Comparison of ENCODE assay signal across 16 mouse cellular contexts in genomic region chr13:63102848-63103585, GRCm38 (mm10).
DNase-seq lines count a peak whose midpoint lies in the region; ATAC-seq and TF ChIP-seq lines count a peak whose summit lies in the region.
"Had no signal": no experiment of that assay in that cellular context is flagged by ENCODE, and none has a peak within 500 bp of the region (broad histone marks: within the 10 kb centered on the region; RNA-seq: fewer than 3 reads in every experiment).

No protein-coding gene starts in this region.

- no peak for TF ChIP-seq CTCF in hindbrain, postnatal 0 days (IDR thresholded peaks at IDR 0.05; ENCODE audit: low read depth)

- no peaks in the 10 kb centered on the region for H3K27me3 ChIP-seq in forebrain, embryonic 16.5 days (replicated peaks; ENCODE audit: control insufficient read depth, insufficient read depth, low read length)
- H3K27me3 ChIP-seq in forebrain, embryonic 14.5 days (replicated peaks; ENCODE audit: control insufficient read depth, insufficient read depth, low read length) = 0 out of 2 replicates have a peak, but pooled peaks cover 5% of the 10 kb centered on the region
- H3K27me3 ChIP-seq in lung, embryonic 15.5 days = no peaks in the 10 kb centered on the region
- no peaks in the 10 kb centered on the region for H3K27me3 ChIP-seq in hindbrain, postnatal 0 days (ENCODE audit: insufficient read depth, low read length)
- H3K27me3 ChIP-seq: heart, embryonic 12.5 days; hindbrain, embryonic 15.5 days; liver, embryonic 13.5 days had no signal

- H3K4me2 ChIP-seq in forebrain, embryonic 16.5 days (ENCODE audit: low read length) = no peak overlapping the region
- no peak overlapping the region for H3K4me2 ChIP-seq in forebrain, embryonic 14.5 days (ENCODE audit: low read length)
- H3K4me2 ChIP-seq in lung, embryonic 15.5 days = no peak overlapping the region
- no peak overlapping the region for H3K4me2 ChIP-seq in hindbrain, postnatal 0 days (ENCODE audit: low read depth, low read length)
- H3K4me2 ChIP-seq: heart, embryonic 12.5 days; hindbrain, embryonic 15.5 days; liver, embryonic 13.5 days had no signal

- no peak overlapping the region for H3K4me3 ChIP-seq in forebrain, embryonic 16.5 days (replicated peaks; ENCODE audit: low read length)
- no peak overlapping the region for H3K4me3 ChIP-seq in forebrain, embryonic 14.5 days (ENCODE audit: low read depth, low read length)
- no peak overlapping the region for H3K4me3 ChIP-seq in lung, embryonic 15.5 days
- H3K4me3 ChIP-seq in hindbrain, postnatal 0 days (ENCODE audit: low read length) = no peak overlapping the region
- H3K4me3 ChIP-seq: forebrain, embryonic 10.5 days; heart, embryonic 12.5 days; hindbrain, embryonic 15.5 days; liver, embryonic 13.5 days had no signal

- no peaks in the 10 kb centered on the region for H3K9me3 ChIP-seq in forebrain, embryonic 16.5 days (ENCODE audit: control insufficient read depth, low read length)
- no peaks in the 10 kb centered on the region for H3K9me3 ChIP-seq in forebrain, embryonic 14.5 days (replicated peaks; ENCODE audit: control insufficient read depth, low read length)
- no peaks in the 10 kb centered on the region for H3K9me3 ChIP-seq in lung, embryonic 15.5 days
- H3K9me3 ChIP-seq in hindbrain, postnatal 0 days (ENCODE audit: low read length) = no peaks in the 10 kb centered on the region
- H3K9me3 ChIP-seq: forebrain, embryonic 10.5 days; heart, embryonic 12.5 days; hindbrain, embryonic 15.5 days; liver, embryonic 13.5 days had no signal

- no peak overlapping the region for H3K27ac ChIP-seq in forebrain, embryonic 16.5 days (ENCODE audit: low read length)
- no peak overlapping the region for H3K27ac ChIP-seq in forebrain, embryonic 14.5 days (ENCODE audit: low read depth, low read length)
- peak overlapping the region; percentile 51 for H3K27ac ChIP-seq in lung, embryonic 15.5 days
- H3K27ac ChIP-seq in hindbrain, postnatal 0 days = no peak overlapping the region
- H3K27ac ChIP-seq: forebrain, embryonic 10.5 days; hindbrain, embryonic 15.5 days; liver, embryonic 13.5 days had no signal

- H3K4me1 ChIP-seq in forebrain, embryonic 16.5 days (replicated peaks; ENCODE audit: control insufficient read depth, insufficient read depth, low read length) = 0 out of 2 replicates have a peak, but pooled peaks cover 3% of the 10 kb centered on the region
- H3K4me1 ChIP-seq in forebrain, embryonic 14.5 days (ENCODE audit: control insufficient read depth, insufficient read depth, low read length) = no peaks in the 10 kb centered on the region
- H3K4me1 ChIP-seq in lung, embryonic 15.5 days = peaks cover 23% of the 10 kb centered on the region
- H3K4me1 ChIP-seq in hindbrain, postnatal 0 days (ENCODE audit: insufficient read depth, low read length) = no peaks in the 10 kb centered on the region

- ATAC-seq in forebrain, embryonic 16.5 days = 0 out of 2 replicates have a peak, but pooled peaks have one; percentile 12
- ATAC-seq in forebrain, embryonic 14.5 days = no peak
- ATAC-seq in lung, embryonic 15.5 days (ENCODE audit: borderline replicate concordance, extremely low read depth, low FRiP score, low TSS enrichment) = peak; percentile 64
- ATAC-seq in hindbrain, postnatal 0 days = 0 out of 2 replicates have a peak, but pooled peaks have one; percentile 24

- WGBS in forebrain, embryonic 16.5 days = 70% methylated on average over 8 of the region's 8 CpGs
- WGBS in forebrain, embryonic 14.5 days = 80% methylated on average over 8 of the region's 8 CpGs
- 28% methylated on average over 8 of the region's 8 CpGs for WGBS in lung, embryonic 15.5 days
- WGBS in hindbrain, postnatal 0 days = 29% methylated on average over 8 of the region's 8 CpGs

- no peaks in the 10 kb centered on the region for H3K36me3 ChIP-seq in forebrain, embryonic 16.5 days (ENCODE audit: control insufficient read depth, insufficient read depth)
- H3K36me3 ChIP-seq in forebrain, embryonic 14.5 days (ENCODE audit: control insufficient read depth, insufficient read depth, low read length) = no peaks in the 10 kb centered on the region
- no peaks in the 10 kb centered on the region for H3K36me3 ChIP-seq in lung, embryonic 15.5 days
- no peaks in the 10 kb centered on the region for H3K36me3 ChIP-seq in hindbrain, postnatal 0 days (ENCODE audit: insufficient read depth, low read length)
- H3K36me3 ChIP-seq: forebrain, embryonic 10.5 days; heart, embryonic 12.5 days; hindbrain, embryonic 15.5 days; liver, embryonic 13.5 days had no signal

- no peak overlapping the region for H3K9ac ChIP-seq in forebrain, embryonic 16.5 days (replicated peaks; ENCODE audit: low read depth, low read length)
- no peak overlapping the region for H3K9ac ChIP-seq in forebrain, embryonic 14.5 days (ENCODE audit: low read length)
- H3K9ac ChIP-seq in lung, embryonic 15.5 days = no peak overlapping the region
- no peak overlapping the region for H3K9ac ChIP-seq in hindbrain, postnatal 0 days (replicated peaks; ENCODE audit: low read length)
- H3K9ac ChIP-seq: heart, embryonic 12.5 days; hindbrain, embryonic 15.5 days; liver, embryonic 13.5 days had no signal

- DNase-seq in forebrain, embryonic 14.5 days (ENCODE audit: low spot score) = no peak
- no peak for DNase-seq in lung, postnatal 14 days
- peak; percentile 46 for DNase-seq in embryo, embryonic 10.5 days (ENCODE audit: low spot score)
- DNase-seq in hindbrain, postnatal 0 days (ENCODE audit: low spot score) = no peak
- no peak for DNase-seq in cerebellum, adult 18-20 months
- DNase-seq in adrenal gland, adult 18-20 months (ENCODE audit: low spot score in 2 of 2) = no peak
- DNase-seq: adrenal gland, adult 2 months; cerebellum, adult 2 months; gastrocnemius, postnatal 10 days; liver, embryonic 13.5 days; right cerebral cortex, adult 18-20 months had no signal
